Mouse (Mus musculus) inflammation-experienced regulatory T-cells, adult 6 months (primary cell): ENCODE data around the gene Agxt2. TPM values are rescaled to one million over a fixed set of nuclear protein-coding genes. Genes with fewer than 3 reads are reported as not detected.

ENCODE experiments used
- ATAC-seq: one replicate; pipeline ENCODE4 v1.8.0; 2017
- polyA plus RNA-seq, 3 experiments: library from polyadenylated mRNA; unstranded; fragments of 100-300 nt; shearing (Covaris generic); gene quantifications; one replicate each; pipeline ENCODE4 v1.2.1; 2017

The Agxt2 gene
- polyA plus RNA-seq, result not detected

- no peak for ATAC-seq
Observed at GRCm38 (mm10) chr15:10358039-10358948, at the start of gene Agxt2. Gene Agxt2 (plus strand): TSS chr15:10358532.

- ATAC-seq, result no peak
Observed at GRCm38 (mm10) chr15:10311826-10312225, 46.5 kb upstream of the Agxt2 start.

DNA sequence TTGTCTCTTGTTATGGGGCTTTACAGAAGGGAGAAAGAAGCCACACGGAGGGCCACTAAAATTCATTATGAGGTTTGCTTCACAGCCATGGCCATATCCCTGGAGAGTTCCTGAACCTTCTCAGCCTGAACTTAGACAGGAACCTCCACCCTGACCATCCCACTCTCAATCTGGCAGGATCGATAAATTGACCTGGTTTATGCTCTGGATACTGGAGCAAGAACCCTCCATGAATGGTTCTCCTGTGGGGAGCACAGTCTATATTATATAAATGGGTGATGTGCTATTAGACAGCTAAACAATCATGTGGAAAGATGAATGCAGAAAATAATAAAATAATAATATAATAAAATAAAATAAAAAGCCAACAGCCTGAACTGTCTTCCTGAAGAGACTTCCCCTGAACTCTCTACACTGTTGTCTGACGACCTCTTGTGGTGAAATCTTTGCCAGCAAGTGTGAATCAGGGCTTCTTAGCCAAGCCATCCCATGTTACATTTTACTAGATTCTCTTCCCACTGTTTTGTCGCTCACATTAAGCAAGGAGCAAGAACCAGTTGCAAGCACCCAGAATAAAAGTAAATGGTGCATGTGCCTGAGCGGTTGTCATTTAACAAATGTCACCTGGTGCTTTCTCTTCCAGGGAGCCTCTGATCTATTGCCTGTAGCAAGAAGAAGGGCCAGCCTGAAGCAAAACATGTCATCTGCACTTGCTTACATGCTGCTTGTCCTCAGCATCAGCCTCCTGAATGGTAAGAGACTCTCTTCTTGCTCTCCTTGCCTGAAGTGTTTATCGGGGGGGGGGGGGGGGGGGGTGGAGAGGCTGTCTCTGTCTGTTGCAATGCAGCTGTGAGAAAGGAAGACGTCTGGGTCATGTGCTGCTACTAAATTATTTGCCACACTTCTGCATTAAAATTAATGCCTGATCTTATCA, 44.5 kb upstream of the Agxt2 start:
- no peak for ATAC-seq

DNA sequence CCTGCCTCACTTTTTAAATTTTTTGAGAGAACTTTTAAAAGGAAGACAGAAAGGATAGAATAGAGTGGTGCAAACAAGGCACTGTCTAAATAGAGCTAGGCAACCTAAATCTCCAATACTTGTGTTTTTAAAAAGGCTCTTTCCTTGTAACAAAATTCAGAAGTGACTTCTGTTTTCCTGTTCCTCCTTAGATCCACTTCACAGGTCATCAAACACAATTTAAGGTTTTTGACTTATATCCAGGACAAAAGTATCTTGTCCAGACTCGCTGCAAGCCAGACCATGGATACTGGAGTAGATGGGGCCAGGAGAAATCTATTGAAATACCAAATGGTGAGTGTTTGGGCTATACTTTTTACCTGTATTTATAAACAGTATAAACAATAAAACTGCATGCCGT, 33.3 kb upstream of the Agxt2 start, which contains the start of gene Gm21973:
Gm21973 (plus strand) TSS at position 301 of the 400 bp plus-strand sequence.
- no peak for ATAC-seq

DNA sequence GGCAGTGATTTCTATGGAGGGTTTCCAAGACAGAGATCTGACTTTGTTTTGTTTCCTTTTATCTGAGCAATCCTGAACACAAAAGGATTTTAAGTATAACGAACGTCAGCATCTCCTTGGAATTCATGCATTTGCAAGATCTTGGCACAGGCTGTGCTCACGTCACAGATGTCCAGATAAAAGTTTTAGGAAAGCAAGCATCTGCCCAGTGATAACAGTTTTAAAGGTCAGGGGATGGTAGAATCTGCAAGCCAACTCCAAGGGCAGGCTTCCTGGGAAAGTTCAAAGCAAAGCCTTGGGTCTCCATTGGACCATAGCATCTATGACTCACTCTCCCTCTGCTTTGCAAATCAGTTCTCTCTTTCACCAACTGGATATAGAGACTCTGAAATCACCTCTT, 27.7 kb upstream of the Agxt2 start:
- no peak for ATAC-seq

GRCm38 (mm10) chr15:10332566-10332965, 25.8 kb upstream of the Agxt2 start:
- ATAC-seq, result no peak

- no peak for ATAC-seq
Observed at GRCm38 (mm10) chr15:10338606-10339005, 19.7 kb upstream of the Agxt2 start.

GRCm38 (mm10) chr15:10347044-10347443, 11.3 kb upstream of the Agxt2 start:
- ATAC-seq, result no peak

DNA sequence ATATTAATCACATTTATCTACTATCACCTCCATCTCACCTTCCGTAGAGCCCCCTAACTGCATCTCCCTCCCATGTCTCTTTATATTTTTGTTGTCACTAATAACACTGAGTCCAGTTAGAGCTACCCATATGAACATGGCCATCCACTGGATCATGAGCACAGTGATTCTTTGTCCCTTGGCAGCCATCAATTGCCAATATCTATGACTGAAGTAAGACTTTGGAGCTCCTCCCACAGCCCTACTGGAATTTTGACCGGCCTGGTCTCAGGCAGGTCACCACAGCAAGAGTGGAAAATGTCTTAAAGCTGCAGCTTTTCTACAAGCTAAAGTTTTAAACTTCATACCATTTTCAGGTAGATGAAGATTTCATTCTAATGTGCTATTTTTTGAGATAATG, 8.0 kb downstream of the Agxt2 start:
- no peak for ATAC-seq

DNA sequence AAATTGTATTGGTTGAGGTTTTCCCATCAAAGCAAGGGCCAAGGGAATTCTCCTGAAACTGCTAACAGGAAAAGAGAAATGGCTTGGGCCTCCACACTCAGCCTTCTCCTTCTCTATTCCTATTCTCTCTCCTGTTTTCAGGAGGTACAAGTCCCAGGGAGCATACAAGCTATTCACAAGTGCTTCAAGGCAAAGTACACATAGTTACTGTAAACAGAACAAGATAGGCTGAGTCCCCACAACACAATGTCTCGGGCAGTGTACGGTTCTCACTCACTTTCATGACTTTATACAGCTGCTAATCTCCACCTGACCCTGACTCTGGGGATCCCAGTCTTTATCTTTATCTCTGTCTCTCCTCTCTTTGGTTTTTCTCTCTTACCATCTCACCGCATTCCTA, 17.1 kb downstream of the Agxt2 start:
- no peak for ATAC-seq

DNA sequence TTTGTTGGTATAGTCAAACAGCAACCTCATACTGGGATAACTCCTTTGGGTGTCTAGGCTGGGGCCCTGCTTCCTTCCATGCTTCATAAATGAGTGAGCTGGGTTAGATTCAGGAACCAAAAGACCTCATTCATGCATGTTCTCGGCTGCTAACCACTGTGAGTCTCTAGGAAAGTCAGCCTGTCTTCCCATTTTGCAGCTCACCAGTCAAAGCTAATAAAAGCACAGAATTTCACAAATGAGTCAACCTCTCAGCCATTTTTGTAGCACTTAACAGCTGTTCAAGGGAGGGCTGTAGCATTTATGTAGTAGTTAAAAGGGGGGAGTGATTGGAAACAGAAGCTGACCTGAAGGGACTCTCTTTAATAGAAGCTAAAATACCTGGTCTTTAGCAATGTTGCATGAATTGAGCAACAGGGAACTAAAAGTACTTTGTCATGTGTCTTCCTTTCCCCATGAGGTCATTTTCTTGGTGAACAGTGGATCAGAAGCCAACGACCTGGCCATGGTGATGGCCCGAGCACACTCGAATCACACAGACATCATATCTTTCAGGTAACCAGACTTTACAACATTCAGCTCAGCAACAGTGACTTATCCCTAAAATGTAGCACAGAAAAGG, 20.1 kb downstream of the Agxt2 start:
- ATAC-seq, result no peak

DNA sequence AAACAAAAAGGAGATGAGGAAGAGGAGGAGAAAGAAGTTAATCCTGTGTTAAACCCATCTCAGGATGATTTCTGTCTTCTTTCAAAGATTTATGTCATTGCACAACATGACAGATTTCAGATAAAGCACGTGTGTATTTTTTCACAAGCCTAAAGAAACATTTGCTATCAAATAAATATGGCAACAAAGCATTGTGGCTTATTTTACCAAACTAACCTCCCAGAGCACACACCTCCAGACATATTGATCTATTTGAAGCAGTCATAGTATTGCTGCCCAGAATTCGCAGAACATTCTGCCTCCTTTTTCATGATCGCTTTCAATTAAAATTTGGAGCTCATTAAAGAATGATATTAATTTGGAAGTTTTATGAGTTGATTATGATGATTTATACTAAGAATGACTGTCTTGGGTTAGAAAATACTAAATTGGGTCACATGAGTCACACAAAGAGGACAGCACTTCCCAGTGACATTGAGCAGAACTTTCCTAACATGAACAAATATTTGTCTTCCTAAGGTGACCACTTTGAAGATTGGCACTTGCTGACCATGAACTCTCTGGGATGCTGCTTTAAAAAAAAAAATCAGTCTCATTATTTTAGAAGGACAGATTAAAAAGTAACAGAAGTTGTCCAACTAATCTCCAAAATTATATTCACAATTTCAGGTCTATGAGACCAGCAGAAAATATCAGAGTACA, 21.6 kb downstream of the Agxt2 start:
- ATAC-seq, result no peak

DNA sequence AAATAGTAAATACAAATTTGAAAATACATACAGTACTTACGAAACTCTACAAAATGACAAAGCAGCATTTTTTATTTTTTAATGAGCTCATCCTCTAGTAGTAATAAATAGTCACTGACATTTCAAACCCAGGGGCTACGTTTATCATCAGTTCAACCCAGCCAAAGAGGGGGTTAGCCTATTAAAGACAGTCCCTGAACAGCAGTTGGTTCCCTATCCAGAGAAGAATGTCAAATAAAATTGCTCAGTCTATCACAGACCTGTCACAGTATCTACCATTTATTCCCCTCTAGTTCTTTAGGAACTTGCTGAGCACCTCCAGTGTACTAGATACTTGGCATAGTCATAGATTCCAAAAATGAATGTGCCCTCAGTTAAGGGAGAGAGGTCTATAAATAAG, 28.9 kb downstream of the Agxt2 start:
- ATAC-seq, result no peak

DNA sequence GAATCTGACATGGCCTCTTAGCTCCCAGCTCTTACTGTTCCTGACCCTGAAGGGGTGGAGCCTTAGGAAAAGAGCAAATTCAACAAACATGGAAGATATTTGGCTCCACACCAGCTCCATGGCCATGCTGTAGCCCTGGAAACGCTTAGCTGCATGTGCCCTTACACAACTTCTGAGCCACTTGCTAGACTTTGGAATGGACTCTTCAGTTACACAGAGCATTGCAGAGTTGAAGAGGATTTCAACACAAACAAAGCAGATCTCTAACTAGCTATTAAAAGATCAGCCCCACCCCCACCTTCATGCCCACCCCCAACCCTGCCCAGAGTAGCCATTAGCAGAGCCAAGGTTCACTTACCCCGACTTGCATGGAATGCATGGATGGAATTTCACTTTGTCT, 41.5 kb downstream of the Agxt2 start:
- no peak for ATAC-seq

DNA sequence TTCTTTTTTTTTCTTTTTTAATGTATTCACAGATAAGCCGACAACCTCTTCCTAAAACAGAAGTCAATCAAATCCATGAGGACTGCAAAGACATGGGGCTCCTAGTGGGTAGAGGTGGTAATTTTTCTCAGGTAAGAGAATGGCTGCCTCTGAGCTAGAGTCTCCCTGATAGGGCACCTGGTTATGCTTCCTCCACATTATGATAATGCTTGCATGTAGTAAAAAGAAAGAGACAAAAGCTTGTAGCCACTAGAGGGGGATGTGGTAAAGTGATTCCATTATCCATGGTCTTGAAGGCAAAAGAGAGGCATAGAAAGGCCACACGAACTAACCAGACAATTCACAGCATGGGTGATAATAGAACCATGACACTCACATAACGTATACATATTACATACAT, 42.1 kb downstream of the Agxt2 start:
- no peak for ATAC-seq

- no peak for ATAC-seq
Observed at GRCm38 (mm10) chr15:10409842-10410241, 51.5 kb downstream of the Agxt2 start.

GRCm38 (mm10) chr15:10410881-10411280, 52.5 kb downstream of the Agxt2 start:
- no peak for ATAC-seq

- no peak for ATAC-seq
Observed at GRCm38 (mm10) chr15:10413656-10414055, 55.3 kb downstream of the Agxt2 start.

GRCm38 (mm10) chr15:10421138-10421784, 62.9 kb downstream of the Agxt2 start:
- no peak for ATAC-seq

GRCm38 (mm10) chr15:10421785-10422144, 63.4 kb downstream of the Agxt2 start:
- no peak for ATAC-seq

GRCm38 (mm10) chr15:10426124-10426523, 67.8 kb downstream of the Agxt2 start:
- ATAC-seq, result no peak
